Mouse (Mus musculus) embryo, embryonic 11.5 days (tissue): ENCODE results near the gene 4930502E18Rik.
A peak's percentile ranks its signal among the peaks of the same experiment; 100 is the strongest.
"Not testable (repeated sequence)": the region's sequence is repeated elsewhere in the genome, so short reads cannot be mapped to it uniquely, and the experiment has no call there.

Experiments
- DNase-seq: peaks from one replicate; pipeline ENCODE4 v3.0.0-alpha.2; 2012; ENCODE audit warnings: low read depth, low spot score

The 4930502E18Rik gene

GRCm38 (mm10) chrX:53724596-53724995 is at the start of gene 4930502E18Rik:
TSS of gene 4930502E18Rik (plus strand) at chrX:53724826.
- DNase-seq = no peak

DNA sequence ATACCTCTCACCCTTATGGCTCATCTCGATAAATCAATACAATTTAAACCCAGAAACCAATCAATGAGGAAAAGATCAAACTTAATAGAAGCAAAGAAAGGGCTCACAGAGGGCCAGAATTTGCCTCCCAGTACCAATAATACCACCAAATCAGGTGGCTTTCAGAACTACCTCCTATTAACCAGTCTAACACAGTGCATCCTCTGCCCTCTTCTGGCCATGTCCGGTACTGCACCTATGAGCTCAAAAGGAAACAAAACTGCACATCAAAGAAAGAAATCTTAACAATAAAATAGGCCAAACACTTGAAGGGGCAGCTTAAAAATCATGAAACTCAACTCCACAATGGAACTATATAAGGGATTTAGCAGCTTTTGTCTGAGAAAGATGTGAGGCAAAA is 47.7 kb upstream of the 4930502E18Rik start:
- DNase-seq = not testable (repeated sequence)

GRCm38 (mm10) chrX:53682650-53683049 is 42.0 kb upstream of the 4930502E18Rik start:
- DNase-seq = not testable (repeated sequence)

- not testable (repeated sequence) for DNase-seq
Observed at GRCm38 (mm10) chrX:53684676-53685075, 40.0 kb upstream of the 4930502E18Rik start.

DNA sequence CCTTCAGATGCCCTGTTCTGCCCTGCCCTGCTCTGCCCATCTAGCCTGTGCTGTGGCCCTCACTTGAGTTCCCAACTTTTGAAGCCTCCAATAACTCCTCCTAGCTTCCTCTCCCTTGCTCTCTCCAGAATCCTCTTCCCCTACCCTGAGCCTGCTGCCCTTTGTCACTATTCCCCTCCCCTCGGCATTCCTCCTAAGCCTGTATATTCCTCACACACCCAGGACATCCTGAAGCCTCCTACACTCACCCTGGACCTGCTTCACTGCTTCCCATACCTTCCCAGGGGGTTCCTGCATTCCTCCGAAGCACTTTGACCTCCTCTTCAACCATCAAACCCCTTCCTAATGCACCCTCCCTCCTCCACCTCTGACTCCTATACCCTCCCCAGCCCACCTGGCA is 32.6 kb upstream of the 4930502E18Rik start:
- DNase-seq = no peak

DNA sequence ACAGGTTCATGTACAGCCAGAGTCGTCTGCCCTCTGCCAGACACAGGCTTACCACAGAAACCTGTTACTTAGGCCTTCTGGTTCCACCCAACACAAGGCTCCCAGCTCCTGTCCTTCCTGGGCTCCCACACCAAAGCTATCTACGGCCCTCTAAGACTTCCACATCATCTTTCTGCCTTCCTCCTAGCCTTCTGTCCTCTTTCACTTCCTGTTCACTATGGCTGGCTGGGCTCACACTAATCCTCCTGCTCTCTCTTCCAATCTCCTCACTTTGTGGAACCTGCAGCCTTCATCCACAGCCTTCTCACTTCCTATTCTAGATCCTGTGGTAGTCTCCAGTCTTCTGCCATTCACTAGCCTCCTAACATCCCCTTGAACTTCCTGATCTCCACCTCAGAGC is 31.5 kb upstream of the 4930502E18Rik start:
- DNase-seq = no peak

GRCm38 (mm10) chrX:53694008-53694777 is 30.4 kb upstream of the 4930502E18Rik start:
- DNase-seq = no peak

- no peak for DNase-seq
Observed at GRCm38 (mm10) chrX:53699225-53699624, 25.4 kb upstream of the 4930502E18Rik start.

DNA sequence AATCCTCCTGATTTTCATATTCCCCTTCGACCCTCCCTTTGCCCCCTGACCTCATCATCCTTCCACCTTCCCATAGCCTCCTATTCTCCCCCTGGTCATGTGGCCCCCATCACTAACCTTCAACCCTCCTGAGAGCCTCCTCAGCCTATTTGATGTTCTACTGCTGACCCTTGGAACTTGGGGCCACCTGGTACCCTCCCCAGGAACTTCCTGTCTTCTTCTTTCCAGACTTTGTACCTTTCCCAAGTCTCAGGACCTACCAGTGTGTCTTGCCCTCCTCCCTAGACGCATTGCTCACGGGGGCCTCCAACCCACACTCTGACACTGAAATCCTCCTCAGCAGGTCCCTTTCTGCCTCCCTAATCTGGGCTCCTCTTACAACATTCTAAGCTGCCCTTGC is 22.0 kb upstream of the 4930502E18Rik start:
- no peak for DNase-seq

DNA sequence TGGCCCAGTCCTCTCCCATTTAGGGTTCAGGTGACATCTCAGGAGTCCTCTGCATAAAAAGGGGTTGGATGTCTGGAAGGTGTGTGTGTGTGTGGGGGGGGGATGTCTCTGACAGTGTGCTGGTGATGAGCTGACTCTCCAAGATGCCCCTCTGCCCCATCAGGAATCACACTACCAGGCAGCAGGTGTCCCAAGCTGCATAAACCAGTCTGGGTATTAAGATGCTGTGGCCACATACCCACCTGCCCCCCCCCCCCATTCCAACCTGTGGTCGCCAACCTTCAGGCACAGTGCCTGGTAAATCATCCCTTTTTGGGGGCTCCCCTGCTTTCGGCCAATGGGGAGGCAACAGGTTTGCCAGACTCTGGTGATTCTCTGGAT is 8.7 kb upstream of the 4930502E18Rik start:
- no peak for DNase-seq

DNA sequence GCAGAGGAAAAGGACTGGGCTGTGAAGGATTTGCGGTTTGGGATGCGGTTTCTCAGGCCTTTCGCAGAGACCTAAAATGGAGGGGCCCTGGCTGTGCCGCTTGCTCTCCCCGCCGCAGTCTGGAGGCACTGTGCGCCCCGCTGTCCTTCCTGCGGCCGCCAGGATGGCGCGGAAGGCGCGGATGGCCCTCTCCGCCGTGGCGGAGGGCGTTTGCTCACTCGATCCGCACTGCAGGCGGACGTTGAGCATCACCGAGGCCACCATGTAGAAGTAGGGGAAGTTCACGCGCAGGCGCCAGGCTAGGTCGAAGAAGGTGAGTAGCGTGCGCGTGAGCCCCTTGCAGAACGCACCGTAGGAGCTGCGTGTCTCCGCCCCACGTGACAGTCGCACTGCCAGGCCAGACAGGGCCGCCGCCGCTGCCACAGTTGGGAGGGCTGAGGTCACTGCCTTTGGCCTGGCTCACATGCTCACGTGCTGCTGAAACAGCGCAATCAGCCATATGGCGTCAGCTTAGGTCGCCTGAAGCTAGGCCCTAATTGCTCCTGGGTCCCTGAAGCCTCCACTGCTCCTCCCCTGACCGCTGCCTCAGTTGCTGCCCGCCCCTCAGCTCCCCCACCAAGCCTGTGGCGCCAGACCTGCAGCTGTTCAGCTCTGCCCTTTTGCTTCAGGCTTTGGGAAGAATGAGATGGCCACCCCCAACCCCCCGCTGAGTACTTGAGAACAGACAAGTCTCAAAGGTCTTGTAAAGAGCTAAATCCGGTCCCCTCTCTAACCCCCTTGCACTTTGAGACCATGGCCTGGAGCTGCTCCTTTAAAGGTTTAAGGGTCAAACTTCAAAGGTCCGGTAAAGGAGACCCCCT is 8.1 kb upstream of the 4930502E18Rik start:
- DNase-seq = peak; percentile 22

DNA sequence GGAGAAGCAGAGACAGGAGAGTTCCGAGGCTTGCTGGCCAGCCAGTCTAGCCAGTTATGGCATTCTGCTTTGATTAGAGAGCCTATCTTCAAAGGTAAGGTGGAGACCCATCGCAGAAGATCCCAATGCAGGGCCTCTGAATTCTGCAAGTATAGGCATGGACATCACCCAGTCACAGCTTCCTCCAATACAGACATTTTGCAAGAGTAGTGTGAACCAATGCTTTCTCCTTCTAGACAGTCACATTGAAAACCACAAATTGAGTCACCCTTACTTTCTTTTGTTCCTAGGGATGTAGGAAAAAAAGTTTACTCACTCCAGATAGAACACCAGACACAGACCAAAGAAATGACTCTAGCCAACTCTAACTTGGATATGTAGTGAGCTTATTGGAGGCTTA is 4.3 kb downstream of the 4930502E18Rik start:
- no peak for DNase-seq

GRCm38 (mm10) chrX:53752851-53753250 is 28.2 kb downstream of the 4930502E18Rik start:
- DNase-seq = no peak

DNA sequence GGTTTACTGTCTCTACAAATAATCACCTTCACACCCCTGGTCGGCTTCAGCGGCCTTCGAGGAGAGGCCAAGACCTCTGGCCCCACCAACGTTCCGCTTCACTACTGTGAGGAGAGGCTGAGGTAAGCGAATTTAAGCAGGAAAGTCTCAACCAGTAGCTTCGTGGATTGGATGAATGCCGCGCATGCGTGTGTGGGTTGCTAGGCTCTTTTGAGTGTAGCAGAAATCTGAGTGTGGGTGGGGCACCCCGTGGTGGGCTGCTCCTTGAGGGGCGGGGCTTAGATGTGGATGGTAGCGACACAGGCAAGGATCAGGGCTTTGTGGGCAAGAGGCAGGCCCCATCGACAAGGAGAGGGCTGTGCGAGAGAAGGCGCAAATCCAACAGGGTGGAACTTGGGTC is 33.1 kb downstream of the 4930502E18Rik start, which contains the start of gene 1700013H16Rik:
Gene 1700013H16Rik (minus strand): TSS at position 96 of the 400 bp plus-strand sequence.
- no peak for DNase-seq

DNA sequence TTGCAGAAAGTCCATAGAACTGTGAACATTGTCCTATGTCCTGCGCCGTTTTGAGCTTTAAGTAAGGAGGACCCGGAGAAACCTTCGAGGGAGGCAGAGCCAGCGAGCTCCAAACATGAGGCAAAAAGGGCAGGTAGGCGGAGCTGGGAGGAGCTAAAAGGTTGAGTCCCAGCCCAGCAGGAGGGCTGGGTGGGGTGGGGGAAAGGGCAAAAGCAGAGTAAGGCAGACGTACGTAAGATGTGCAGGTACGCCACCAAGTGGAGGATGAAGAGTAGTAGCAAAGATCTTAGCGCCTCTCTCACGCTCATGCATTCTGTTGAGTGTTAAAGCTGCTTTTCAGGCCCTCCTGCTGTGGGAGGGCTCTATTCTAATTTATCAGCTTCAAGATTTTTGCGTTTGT is 51.6 kb downstream of the 4930502E18Rik start, which contains the start of gene Zfp36l3:
Gene Zfp36l3 (minus strand): TSS at position 119 of the 400 bp plus-strand sequence.
- no peak for DNase-seq
